Mouse (Mus musculus) retina, adult 2 months (tissue): ENCODE results near the gene Olfr893.
"Not testable (repeated sequence)": the region's sequence is repeated elsewhere in the genome, so short reads cannot be mapped to it uniquely, and the experiment has no call there.

Experiments
- DNase-seq: peaks from one replicate; pipeline ENCODE4 v3.0.0-alpha.2; 2012; ENCODE audit warnings: low read depth, low spot score

Gene Olfr893

GRCm38 (mm10) chr9:38208065-38208464 is at the start of gene Olfr893:
TSS of gene Olfr893 (plus strand) at chr9:38208365.
- DNase-seq = no peak

DNA sequence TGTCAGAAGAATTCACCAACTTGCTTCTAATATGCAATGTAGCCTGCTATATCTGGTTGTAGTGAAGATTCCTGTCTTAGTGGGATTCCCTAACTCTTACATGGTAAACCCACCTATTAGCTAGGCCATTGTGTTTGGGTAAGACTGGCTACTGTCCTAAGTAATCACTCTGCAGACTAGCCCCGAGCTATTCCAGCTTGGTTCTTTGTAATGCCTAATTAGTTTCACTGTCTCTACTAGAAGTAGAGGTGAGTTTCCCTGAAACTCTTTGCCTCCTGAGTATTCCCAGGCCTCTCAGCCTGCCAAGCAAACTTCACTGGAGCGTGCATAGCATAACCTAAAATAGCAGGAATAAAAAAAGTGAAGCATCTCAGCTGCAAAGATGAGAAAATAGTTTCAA is 39.8 kb upstream of the Olfr893 start:
- DNase-seq = not testable (repeated sequence)

- no peak for DNase-seq
These were observed 27.4 kb upstream of the Olfr893 start, which contains the start of gene Olfr891 for GRCm38 (mm10) chr9:38180721-38181120. TSS of gene Olfr891 (minus strand) at chr9:38180821.

DNA sequence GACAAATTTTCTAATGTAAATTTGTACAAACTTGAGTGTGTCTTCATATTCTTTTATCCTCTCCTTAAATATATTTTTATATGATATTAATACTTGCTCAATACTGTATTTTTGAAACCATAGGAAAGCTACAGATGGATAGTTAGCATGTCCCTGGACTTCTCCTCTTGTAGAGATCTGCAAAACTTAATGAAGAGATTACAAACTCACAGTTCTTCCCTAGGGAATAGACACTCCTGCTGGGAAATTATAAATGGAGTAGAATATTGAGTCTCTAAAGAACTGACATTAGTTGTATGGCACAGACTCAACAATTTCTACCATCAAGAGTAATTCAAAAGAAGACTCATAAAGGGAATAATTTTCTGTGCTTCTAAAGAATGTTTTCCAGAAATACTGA is 9.6 kb downstream of the Olfr893 start, which contains the start of gene Olfr894:
TSS of gene Olfr894 (plus strand) at position 301 of the 400 bp plus-strand sequence.
- DNase-seq = no peak

- no peak for DNase-seq
These were observed 44.3 kb downstream of the Olfr893 start, which contains the start of gene Olfr143 for GRCm38 (mm10) chr9:38252474-38252873. TSS of gene Olfr143 (plus strand) at chr9:38252774.
